Mouse (Mus musculus): ENCODE data around the gene Insl3. TPM values are rescaled to one million over a fixed set of nuclear protein-coding genes. Genes with fewer than 3 reads are reported as not detected.

Gene Insl3
- polyA plus RNA-seq (2012; rRNA removed): 0.57 and 1.1 TPM in 2 replicates

GRCm38 (mm10) chr8:71689028-71689427 is at the start of gene Insl3:
Gene Insl3, plus strand, starts transcription at chr8:71689214.

DNA sequence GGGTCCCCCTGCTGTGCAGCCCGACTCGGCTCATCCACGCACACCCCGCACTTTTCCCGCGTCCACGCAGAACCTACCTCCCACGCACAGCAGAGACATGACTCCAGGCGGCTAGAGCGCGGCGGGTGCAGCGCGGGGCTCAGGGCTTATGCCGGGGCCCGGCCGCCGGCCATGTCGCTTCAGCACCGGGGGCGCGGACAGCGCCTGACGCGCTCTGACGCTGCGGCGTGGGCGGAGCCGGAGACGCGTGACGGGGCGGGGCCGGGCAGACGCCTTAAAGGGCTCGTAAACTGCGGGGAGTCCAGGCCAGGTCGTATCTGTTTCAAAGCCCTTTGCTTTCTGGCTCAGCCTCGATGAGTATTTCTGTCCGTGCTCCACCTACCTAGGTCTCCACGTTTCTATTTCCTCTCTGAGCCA is 17.5 kb upstream of the Insl3 start, which contains the start of gene Unc13a:
Gene Unc13a, minus strand, starts transcription at position 209 of the 417 bp plus-strand sequence.

DNA sequence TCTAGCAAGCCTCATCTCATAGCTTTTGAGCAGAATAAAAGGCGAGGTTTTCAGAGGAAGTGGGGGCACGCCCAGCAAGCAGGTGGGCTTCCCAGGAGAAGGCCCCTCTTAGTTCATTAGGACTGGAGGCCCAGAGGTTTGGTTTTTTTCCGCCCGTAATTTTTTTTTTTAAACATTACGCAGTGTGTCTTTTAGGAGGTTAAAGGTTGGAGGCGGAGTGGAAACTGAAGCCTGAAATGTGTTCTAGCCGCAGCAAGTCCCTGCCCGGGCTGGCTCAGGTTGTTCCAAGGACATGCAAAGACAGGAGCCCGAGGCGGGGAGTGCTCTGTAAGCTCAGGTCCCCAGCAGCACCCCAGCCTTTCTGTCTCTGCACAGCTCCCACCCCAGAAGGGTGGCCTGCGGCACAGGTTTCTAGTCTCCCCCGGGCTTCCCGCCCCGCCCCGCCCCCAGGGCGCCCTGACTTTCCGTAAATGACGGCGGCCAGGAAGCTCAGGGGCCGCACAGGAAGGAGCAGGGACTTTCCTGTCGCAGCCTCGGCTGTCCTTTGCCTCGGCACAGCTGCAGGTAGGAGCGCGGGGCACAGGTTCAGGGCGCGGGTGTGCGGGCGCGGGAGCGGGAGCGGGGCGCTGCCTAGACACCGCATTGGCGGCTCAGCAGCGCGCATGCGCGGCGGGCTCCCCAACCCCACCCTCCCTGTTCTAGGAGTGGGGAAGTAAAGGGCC is 12.8 kb upstream of the Insl3 start, which contains the start of gene Jak3:
Gene Jak3, plus strand, starts transcription at position 277 of the 722 bp plus-strand sequence.

DNA sequence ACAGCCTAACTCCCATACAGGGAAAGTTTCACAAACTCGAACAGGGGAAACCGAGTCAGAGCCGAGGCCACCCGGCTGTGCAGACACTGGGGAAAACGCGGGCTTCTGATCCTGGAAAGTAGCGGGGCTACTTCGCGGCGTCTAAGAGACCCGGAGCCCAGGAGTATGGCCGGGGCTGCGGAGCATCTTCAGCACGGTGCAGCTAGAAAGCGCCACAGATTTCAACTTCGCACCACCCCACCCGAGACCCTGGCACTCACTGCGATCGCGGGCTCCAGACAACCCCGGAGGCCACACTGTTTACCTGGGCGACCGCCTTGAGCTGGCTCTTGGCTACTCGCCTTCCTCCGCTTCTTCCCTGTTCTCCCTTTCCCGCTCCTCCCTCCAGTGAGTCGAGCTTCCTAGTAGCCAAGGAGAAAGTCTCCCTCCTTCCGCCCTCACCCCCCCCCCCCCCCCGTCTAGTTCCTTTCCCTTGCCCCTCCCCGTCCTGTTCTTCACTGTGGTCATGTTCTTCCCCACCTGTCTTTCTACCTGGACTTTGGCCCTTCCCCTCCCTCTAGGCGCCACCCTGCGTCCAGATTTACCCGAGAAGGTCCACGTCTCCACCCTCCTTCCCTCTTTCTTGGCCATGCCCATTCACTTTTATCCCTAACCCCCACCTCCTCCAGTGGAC is 12.5 kb downstream of the Insl3 start, which contains the start of gene B3gnt3:
Gene B3gnt3, minus strand, starts transcription at position 376 of the 673 bp plus-strand sequence.

GRCm38 (mm10) chr8:71725122-71725924 is 36.3 kb downstream of the Insl3 start, which contains the start of gene Fcho1:
Gene Fcho1, minus strand, starts transcription at chr8:71725716.

Other genes starting within 250 kb of the Insl3 start
- 63.1 and 67.7 TPM in 2 replicates for gene Abhd8, start 225.6 kb upstream of the Insl3 start, polyA plus RNA-seq (2012; rRNA removed)
- gene Mrpl34, start 224.3 kb upstream of the Insl3 start, polyA plus RNA-seq (2012; rRNA removed): 82.2 and 83.9 TPM in 2 replicates
- 70.7 and 98.5 TPM in 2 replicates for gene Dda1, start 220.0 kb upstream of the Insl3 start, polyA plus RNA-seq (2012; rRNA removed)
- gene Ano8, start 203.3 kb upstream of the Insl3 start, polyA plus RNA-seq (2012; rRNA removed): 64.5 and 107 TPM in 2 replicates
- 30.7 and 37.4 TPM in 2 replicates for gene Gtpbp3, start 201.1 kb upstream of the Insl3 start, polyA plus RNA-seq (2012; rRNA removed)
- gene Plvap, start 177.5 kb upstream of the Insl3 start, polyA plus RNA-seq (2012; rRNA removed): 29.5 and 39.7 TPM in 2 replicates
- gene Ccdc194, start 163.5 kb upstream of the Insl3 start, polyA plus RNA-seq (2012; rRNA removed): 0.48 and 0.52 TPM in 2 replicates
- 15.8 and 19.0 TPM in 2 replicates for gene Bst2, start 151.8 kb upstream of the Insl3 start, polyA plus RNA-seq (2012; rRNA removed)
- 62.6 and 71.2 TPM in 2 replicates for gene Mvb12a, start 146.3 kb upstream of the Insl3 start, polyA plus RNA-seq (2012; rRNA removed)
- gene Tmem221, start 130.3 kb upstream of the Insl3 start, polyA plus RNA-seq (2012; rRNA removed): 0.22 and 0.23 TPM in 2 replicates
- not detected in 2 replicates for gene Nxnl1, start 122.6 kb upstream of the Insl3 start, polyA plus RNA-seq (2012; rRNA removed)
- 50.4 and 64.7 TPM in 2 replicates for gene Slc27a1, start 120.3 kb upstream of the Insl3 start, polyA plus RNA-seq (2012; rRNA removed)
- gene Pgls, start 97.0 kb upstream of the Insl3 start, polyA plus RNA-seq (2012; rRNA removed): 126 and 164 TPM in 2 replicates
- 6.1 and 12.4 TPM in 2 replicates for gene Fam129c, start 91.6 kb upstream of the Insl3 start, polyA plus RNA-seq (2012; rRNA removed)
- gene Colgalt1, start 78.2 kb upstream of the Insl3 start, polyA plus RNA-seq (2012; rRNA removed): 65.9 and 99.7 TPM in 2 replicates
- gene Unc13a, start 17.5 kb upstream of the Insl3 start, polyA plus RNA-seq (2012; rRNA removed): 15.4 and 19.3 TPM in 2 replicates
- gene Jak3, start 12.9 kb upstream of the Insl3 start, polyA plus RNA-seq (2012; rRNA removed): 3.5 TPM in 2 replicates
- 0.40 and 0.66 TPM in 2 replicates for gene B3gnt3, start 12.6 kb downstream of the Insl3 start, polyA plus RNA-seq (2012; rRNA removed)
- 30.0 and 40.4 TPM in 2 replicates for gene Fcho1, start 36.5 kb downstream of the Insl3 start, polyA plus RNA-seq (2012; rRNA removed)
- gene Zfp709, start 192.8 kb downstream of the Insl3 start, polyA plus RNA-seq (2012; rRNA removed): 1.8 and 3.1 TPM in 2 replicates
- gene Zfp882, start 219.4 kb downstream of the Insl3 start, polyA plus RNA-seq (2012; rRNA removed): 9.3 and 10.3 TPM in 2 replicates
- 21.6 and 25.9 TPM in 2 replicates for gene Zfp617, start 219.4 kb downstream of the Insl3 start, polyA plus RNA-seq (2012; rRNA removed)